Mouse (Mus musculus): ENCODE data around the gene Prrc2a.

GRCm38 (mm10) chr17:35146139-35146538 lies 18.6 kb downstream of the Prrc2a start:
- no peak for TF ChIP-seq TAL1 (IDR thresholded peaks at IDR 0.05; ENCODE audit: low read length)
- no peak for TF ChIP-seq GATA1 (IDR thresholded peaks at IDR 0.05; ENCODE audit: low read length)

Data from erythroblast, embryonic 14.5 days (primary cell).